Mouse (Mus musculus) lung, postnatal 0 days (tissue): Measurements from ENCODE around the gene 1110008L16Rik.

ENCODE experiments used
- CTCF ChIP-seq: IDR thresholded peaks from 2 replicates; pipeline ENCODE4 v1.5.1; 2016; ENCODE audit warnings: antibody characterized with exemption, mild to moderate bottlenecking
- EP300 ChIP-seq: IDR thresholded peaks from 2 replicates; pipeline ENCODE4 v1.6.1; 2016; ENCODE audit warnings: antibody characterized with exemption, mild to moderate bottlenecking, control low read depth

DNA sequence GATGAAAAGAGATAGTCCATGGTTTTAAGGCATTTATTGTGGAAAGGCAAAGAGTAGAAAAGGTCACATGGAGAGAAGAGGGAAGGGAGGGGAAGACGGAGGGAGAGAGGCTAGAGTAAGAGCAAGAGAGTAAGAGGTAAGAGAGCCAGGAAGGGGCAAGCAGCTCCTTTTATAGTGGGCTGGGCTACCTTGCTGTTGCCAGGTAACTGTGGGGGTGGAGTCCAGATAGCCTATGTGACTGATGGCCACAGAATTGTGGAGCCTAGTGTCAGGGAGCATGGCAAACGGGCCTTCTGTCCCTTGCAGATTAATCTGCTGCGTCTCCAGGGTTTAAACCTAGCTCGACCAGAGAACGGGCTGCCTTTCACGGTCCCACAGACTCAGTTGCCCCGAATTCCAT is 12.5 kb downstream of the 1110008L16Rik start:
- no peak for TF ChIP-seq CTCF
- TF ChIP-seq EP300, result no peak
